Mouse (Mus musculus) heart, postnatal 0 days (tissue): ENCODE results near the gene Ganc. TPM values are rescaled to one million over a fixed set of nuclear protein-coding genes. Genes with fewer than 3 reads are reported as not detected.
A peak's percentile ranks its signal among the peaks of the same experiment; 100 is the strongest.

Experiments
- ATAC-seq: fragments of 200-750 bp; cut with Nextera tagmentation; 2 replicates; pipeline ENCODE4 v1.8.0; 2017; ENCODE audit warnings: low read depth, moderate number of reproducible peaks, moderate library complexity; ENCODE audit not compliant: insufficient read depth
- DNase-seq: peaks from one replicate; pipeline ENCODE4 v3.0.0-alpha.2; 2016; ENCODE audit warnings: low spot score
- H3K27ac ChIP-seq: fragments of 300-500 bp; sonication (generic); 2 replicates; pipeline ENCODE4 v1.5.1; 2014; ENCODE audit warnings: low read depth, mild to moderate bottlenecking
- H3K27me3 ChIP-seq: fragments of 300-500 bp; sonication (generic); 2 replicates; pipeline ENCODE4 v1.6.1; 2014; ENCODE audit warnings: low read length, mixed read lengths; ENCODE audit not compliant: control insufficient read depth, insufficient read depth
- H3K36me3 ChIP-seq: fragments of 300-500 bp; sonication (generic); replicated peaks from 2 replicates; pipeline ENCODE4 v1.6.1; 2014; ENCODE audit warnings: low read length, mixed read lengths; ENCODE audit not compliant: control insufficient read depth, insufficient read depth
- H3K4me1 ChIP-seq: fragments of 300-500 bp; sonication (generic); 2 replicates; pipeline ENCODE4 v1.6.1; 2014; ENCODE audit warnings: antibody characterized with exemption; ENCODE audit not compliant: control insufficient read depth, insufficient read depth
- H3K4me2 ChIP-seq: fragments of 300-500 bp; sonication (generic); 2 replicates; pipeline ENCODE4 v1.6.1; 2014; ENCODE audit warnings: low read depth, mild to moderate bottlenecking, low read length, moderate library complexity
- H3K4me3 ChIP-seq: fragments of 300-500 bp; sonication (generic); 2 replicates; pipeline ENCODE4 v1.5.1; 2014; ENCODE audit warnings: low read depth, low read length
- H3K9ac ChIP-seq: fragments of 300-500 bp; sonication (generic); replicated peaks from 2 replicates; pipeline ENCODE4 v1.6.1; 2014; ENCODE audit warnings: low read depth, low read length, mixed read lengths
- H3K9me3 ChIP-seq: fragments of 300-500 bp; sonication (generic); replicated peaks from 2 replicates; pipeline ENCODE4 v1.6.1; 2016; ENCODE audit warnings: low read length; ENCODE audit not compliant: control insufficient read depth
- CTCF ChIP-seq: IDR thresholded peaks from 2 replicates; pipeline ENCODE4 v1.5.1; 2016; ENCODE audit warnings: antibody characterized with exemption, control low read depth, low read depth
- EP300 ChIP-seq: IDR thresholded peaks from 2 replicates; pipeline ENCODE4 v1.6.1; 2016; ENCODE audit warnings: antibody characterized with exemption, low read depth
- WGBS: fragments of 180-500 bp; shearing (Covaris S2); extraction: QIAGEN DNeasy Blood & Tissue Kit; methylation state at CpG from one replicate; pipeline ENCODE4 v1.1.7; 2014; 5-methylcytosine and 5-hydroxymethylcytosine counted together
- polyA plus RNA-seq: library from polyadenylated mRNA; unstranded; fragments of >200 nt; fragmentation: Nextera tagmentation; extraction: Ambion mirVana; gene quantifications from 2 replicates; pipeline ENCODE4 v1.2.1, GENCODE M21; 2015
- total RNA-seq: library from RNA; depleted of rRNA; stranded (reverse); fragments of >200 nt; gene quantifications from 2 replicates; pipeline ENCODE4 v1.2.3, GENCODE M21; 2014; ENCODE audit warnings: low replicate concordance

Ganc gene
- total and polyA plus RNA-seq, 2 experiments from 2014 or later = 9.2 to 14.8 TPM

GRCm38 (mm10) chr2:120478600-120478999 is 74.9 kb downstream of the Ganc start:
- peaks cover 15% of the 10 kb centered on the region for H3K4me1 ChIP-seq
- ATAC-seq = peak; percentile 61; the same call in 1 of the 2 replicates
- TF ChIP-seq EP300 (no peak), CTCF (peak; percentile 80)
- WGBS = 39% methylated on average over 3 of the region's 3 CpGs
- H3K9me3 ChIP-seq = no peaks in the 10 kb centered on the region
- DNase-seq = peak; percentile 60
- no peak overlapping the region for H3K27ac ChIP-seq
- no peaks in the 10 kb centered on the region for H3K27me3 ChIP-seq
- H3K9ac ChIP-seq = no peak overlapping the region
- no peak overlapping the region for H3K4me2 ChIP-seq
- no peak overlapping the region for H3K4me3 ChIP-seq
- no peaks in the 10 kb centered on the region for H3K36me3 ChIP-seq

- DNase-seq (no peak), ATAC-seq (no peak)
- H3K27me3 ChIP-seq = no peaks in the 10 kb centered on the region
- H3K9me3 ChIP-seq = no peaks in the 10 kb centered on the region
- no peak for TF ChIP-seq EP300
- TF ChIP-seq CTCF = no peak
- H3K36me3 ChIP-seq = no peaks in the 10 kb centered on the region
- 56% methylated on average over 8 of the region's 8 CpGs for WGBS
- peaks cover 15% of the 10 kb centered on the region for H3K4me1 ChIP-seq
- H3K9ac ChIP-seq = no peak overlapping the region
- H3K4me3 ChIP-seq = no peak overlapping the region
- H3K4me2 ChIP-seq = no peak overlapping the region
- no peak overlapping the region for H3K27ac ChIP-seq
Observed at GRCm38 (mm10) chr2:120481921-120482320, 78.2 kb downstream of the Ganc start.

- 52% methylated on average over 8 of the region's 8 CpGs for WGBS
- Histone ChIP-seq H3K27me3 (no peaks in the 10 kb centered on the region), H3K4me2 (no peak overlapping the region), H3K9ac (no peak overlapping the region), H3K27ac (peak overlapping the region; percentile 79), H3K4me3 (no peak overlapping the region), H3K36me3 (no peaks in the 10 kb centered on the region), H3K9me3 (no peaks in the 10 kb centered on the region), H3K4me1 (peaks cover 15% of the 10 kb centered on the region)
- TF ChIP-seq CTCF (no peak), EP300 (no peak)
- ATAC-seq (peak; percentile 76), DNase-seq (peak; percentile 62)
Observed at GRCm38 (mm10) chr2:120482506-120483389, 79.1 kb downstream of the Ganc start.

- peaks cover 15% of the 10 kb centered on the region for H3K4me1 ChIP-seq
- no peak overlapping the region for H3K9ac ChIP-seq
- H3K27ac ChIP-seq = peak overlapping the region; percentile 79; the same call in 1 of the 2 replicates
- DNase-seq = no peak
- H3K9me3 ChIP-seq = no peaks in the 10 kb centered on the region
- no peak for ATAC-seq
- H3K4me2 ChIP-seq = no peak overlapping the region
- H3K27me3 ChIP-seq = no peaks in the 10 kb centered on the region
- TF ChIP-seq CTCF (no peak), EP300 (no peak)
- H3K36me3 ChIP-seq = no peaks in the 10 kb centered on the region
- 89% methylated on average over 3 of the region's 3 CpGs for WGBS
- H3K4me3 ChIP-seq = no peak overlapping the region
Observed at GRCm38 (mm10) chr2:120484241-120484640, 80.5 kb downstream of the Ganc start.

- no peaks in the 10 kb centered on the region for H3K36me3 ChIP-seq
- no peak overlapping the region for H3K4me3 ChIP-seq
- no peak overlapping the region for H3K4me2 ChIP-seq
- ATAC-seq (no peak), DNase-seq (no peak)
- TF ChIP-seq CTCF (no peak), EP300 (no peak)
- WGBS = 51% methylated on average over 4 of the region's 4 CpGs
- H3K9ac ChIP-seq = no peak overlapping the region
- H3K27ac ChIP-seq = no peak overlapping the region
- H3K27me3 ChIP-seq = no peaks in the 10 kb centered on the region
- H3K9me3 ChIP-seq = no peaks in the 10 kb centered on the region
- peaks cover 4% of the 10 kb centered on the region; the same call in 1 of the 2 replicates for H3K4me1 ChIP-seq
Observed at GRCm38 (mm10) chr2:120493254-120493653, 89.6 kb downstream of the Ganc start.
